Mouse (Mus musculus) E14TG2a.4 (cell line): ENCODE data around the gene Gm44503.

Experiments
- H3K27me3 ChIP-seq: 2 replicates; pipeline ENCODE4 v1.6.1; 2014; ENCODE audit warnings: low read length, control low read depth; ENCODE audit not compliant: insufficient read depth
- H3K36me3 ChIP-seq: 2 replicates; pipeline ENCODE4 v1.6.1; 2014; ENCODE audit warnings: low read length, control low read depth; ENCODE audit not compliant: insufficient read depth
- H3K4me1 ChIP-seq: replicated peaks from 2 replicates; pipeline ENCODE4 v1.6.1; 2014; ENCODE audit warnings: low read depth, low read length, control low read depth
- H3K4me3 ChIP-seq: replicated peaks from 2 replicates; pipeline ENCODE4 v1.5.1; 2014; ENCODE audit warnings: mild to moderate bottlenecking, low read length
- H3K9me3 ChIP-seq: 2 replicates; pipeline ENCODE4 v1.6.1; 2014; ENCODE audit warnings: low read length, control low read depth
- CTCF ChIP-seq: conservative IDR thresholded peaks from 2 replicates; pipeline ENCODE4 v1.5.1; 2014; ENCODE audit warnings: low read length
- NANOG ChIP-seq: IDR thresholded peaks from 2 replicates; pipeline ENCODE4 v1.6.1; 2014; ENCODE audit warnings: borderline replicate concordance, low read length, mixed read lengths
- POU5F1 ChIP-seq: IDR thresholded peaks from 2 replicates; pipeline ENCODE4 v1.6.1; 2014; ENCODE audit warnings: low read length, borderline replicate concordance

Gene Gm44503

GRCm38 (mm10) chr9:73044146-73045079 is 85.8 kb downstream of the Gm44503 start, which contains the start of gene Rab27a:
Gene Rab27a, plus strand, starts transcription at chr9:73044854.
- Histone ChIP-seq H3K9me3 (no peaks in the 10 kb centered on the region), H3K4me1 (peaks cover 45% of the 10 kb centered on the region), H3K36me3 (peaks cover 10% of the 10 kb centered on the region; the same call in 1 of the 2 replicates), H3K4me3 (peak within 1 kb of the TSS; percentile 81), H3K27me3 (no peaks in the 10 kb centered on the region)
- no peak for TF ChIP-seq POU5F1
- peak; percentile 96 for TF ChIP-seq CTCF
- no peak for TF ChIP-seq NANOG

- H3K4me3 ChIP-seq: peak overlapping the region; percentile 81
- no peaks in the 10 kb centered on the region for H3K27me3 ChIP-seq
- H3K4me1 ChIP-seq: peaks cover 49% of the 10 kb centered on the region
- no peaks in the 10 kb centered on the region for H3K9me3 ChIP-seq
- H3K36me3 ChIP-seq: peaks cover 10% of the 10 kb centered on the region; the same call in 1 of the 2 replicates
- no peak for TF ChIP-seq CTCF
- no peak for TF ChIP-seq POU5F1
- no peak for TF ChIP-seq NANOG
These were observed 86.6 kb downstream of the Gm44503 start for GRCm38 (mm10) chr9:73045204-73045603.

DNA sequence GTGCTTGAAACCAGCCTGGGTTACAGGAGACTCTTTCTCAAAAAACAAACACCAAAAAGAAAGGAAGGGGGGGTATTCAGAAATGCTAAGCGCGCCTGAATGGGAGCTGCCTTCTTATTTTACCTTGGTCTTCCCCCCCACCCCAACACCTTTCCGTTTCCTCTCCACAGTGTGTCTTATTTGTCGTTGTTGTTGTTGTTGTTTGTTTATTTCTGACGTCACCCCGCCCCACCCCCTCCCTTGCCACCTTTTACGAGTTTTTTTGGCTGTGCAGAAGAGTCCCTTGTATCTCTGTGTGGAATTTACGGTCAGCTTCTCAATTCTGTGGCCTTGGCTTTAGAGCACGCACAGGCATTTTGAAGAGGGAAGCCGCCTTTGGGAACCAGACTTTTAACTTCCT is 87.1 kb downstream of the Gm44503 start:
- peak overlapping the region; percentile 81 for H3K4me3 ChIP-seq
- no peaks in the 10 kb centered on the region for H3K9me3 ChIP-seq
- peaks cover 49% of the 10 kb centered on the region for H3K4me1 ChIP-seq
- no peaks in the 10 kb centered on the region for H3K27me3 ChIP-seq
- peaks cover 10% of the 10 kb centered on the region; the same call in 1 of the 2 replicates for H3K36me3 ChIP-seq
- TF ChIP-seq CTCF (no peak), POU5F1 (no peak), NANOG (no peak)

DNA sequence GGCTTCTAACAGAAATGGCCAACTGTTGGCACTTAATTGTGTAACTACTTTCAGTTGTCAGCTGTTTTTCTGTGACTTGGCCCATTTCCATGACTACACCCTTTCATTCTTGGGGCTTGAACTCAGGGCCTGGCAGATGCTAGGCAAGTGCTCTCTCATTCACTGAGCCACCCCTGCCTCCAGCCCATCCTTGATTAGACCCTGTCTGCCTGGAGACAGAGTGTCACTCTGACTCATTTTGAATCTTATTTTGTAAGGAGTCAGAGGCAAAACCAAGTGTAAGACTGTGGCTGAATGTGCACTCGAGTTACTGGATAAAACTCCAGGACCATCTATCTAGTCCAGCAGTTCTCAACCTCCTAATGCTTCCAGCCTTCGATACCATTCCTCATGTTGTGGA is 89.3 kb downstream of the Gm44503 start:
- Histone ChIP-seq H3K27me3 (no peaks in the 10 kb centered on the region), H3K4me3 (no peak overlapping the region), H3K36me3 (peaks cover 3% of the 10 kb centered on the region; the same call in 1 of the 2 replicates), H3K4me1 (peaks cover 61% of the 10 kb centered on the region), H3K9me3 (no peaks in the 10 kb centered on the region)
- no peak for TF ChIP-seq CTCF
- TF ChIP-seq NANOG: no peak
- TF ChIP-seq POU5F1: no peak

GRCm38 (mm10) chr9:73048927-73049326 is 90.3 kb downstream of the Gm44503 start:
- Histone ChIP-seq H3K9me3 (no peaks in the 10 kb centered on the region), H3K36me3 (no peaks in the 10 kb centered on the region), H3K27me3 (no peaks in the 10 kb centered on the region), H3K4me3 (no peak overlapping the region), H3K4me1 (peaks cover 62% of the 10 kb centered on the region)
- TF ChIP-seq POU5F1 (no peak), NANOG (no peak), CTCF (no peak)

GRCm38 (mm10) chr9:73049833-73050232 is 91.2 kb downstream of the Gm44503 start:
- H3K27me3 ChIP-seq: no peaks in the 10 kb centered on the region
- H3K4me1 ChIP-seq: peaks cover 60% of the 10 kb centered on the region
- TF ChIP-seq NANOG (peak; percentile 62; the same call in 1 of the 2 replicates), CTCF (no peak)

DNA sequence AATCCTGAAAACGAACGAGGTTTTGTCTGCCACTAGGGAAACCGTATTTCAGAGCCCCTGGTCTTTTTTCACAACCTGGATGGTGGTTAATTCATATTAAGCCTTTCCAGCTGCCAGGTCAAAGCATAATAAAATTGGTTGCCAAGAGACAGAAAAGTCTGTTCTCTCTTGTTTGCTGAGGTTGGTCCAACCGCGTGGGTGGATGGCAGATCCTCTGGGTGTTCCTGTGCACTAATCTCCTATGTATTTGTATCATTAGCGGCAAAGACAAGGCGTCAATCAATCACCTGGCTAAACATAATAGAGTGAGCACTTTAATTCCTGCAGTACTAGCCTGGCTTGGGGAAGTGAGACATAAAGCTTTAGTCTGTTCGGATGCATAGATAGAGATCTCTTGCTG is 92.0 kb downstream of the Gm44503 start:
- no peak overlapping the region for H3K4me3 ChIP-seq
- no peaks in the 10 kb centered on the region for H3K36me3 ChIP-seq
- H3K9me3 ChIP-seq: no peaks in the 10 kb centered on the region
- TF ChIP-seq NANOG (no peak), POU5F1 (no peak), CTCF (no peak)
- H3K27me3 ChIP-seq: no peaks in the 10 kb centered on the region
- peaks cover 60% of the 10 kb centered on the region for H3K4me1 ChIP-seq

More at GRCm38 (mm10) chr9:73049833-73050232, 91.2 kb downstream of the Gm44503 start:
- Histone ChIP-seq H3K36me3 (no peaks in the 10 kb centered on the region), H3K9me3 (no peaks in the 10 kb centered on the region), H3K4me3 (no peak overlapping the region)

DNA sequence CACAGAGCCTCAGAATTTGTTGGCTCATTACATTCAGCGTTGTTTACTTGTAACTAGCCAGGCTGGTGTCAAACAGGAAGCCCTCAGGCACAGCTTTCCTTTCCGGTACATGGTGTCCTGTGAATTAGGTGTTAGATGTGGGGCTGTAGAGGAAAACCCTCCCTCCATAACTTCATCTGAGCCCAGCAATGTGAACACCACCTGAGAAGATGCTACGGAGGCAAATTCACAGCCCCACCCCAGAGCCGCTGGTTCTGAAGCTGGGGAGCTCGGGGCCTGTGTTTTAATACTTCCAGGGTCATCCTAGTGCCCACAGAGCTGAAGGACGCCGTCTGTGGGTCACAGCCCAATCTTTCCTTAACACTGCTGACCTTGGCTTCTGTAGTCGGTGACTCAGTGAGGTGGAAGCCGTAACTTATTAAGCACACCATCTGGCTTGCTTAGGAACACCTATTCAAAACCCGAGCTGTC is 96.8 kb downstream of the Gm44503 start:
- peaks cover 67% of the 10 kb centered on the region for H3K4me1 ChIP-seq
- no peaks in the 10 kb centered on the region for H3K9me3 ChIP-seq
- 0 out of 2 replicates have a peak overlapping the region, but pooled peaks have one; percentile 5 for H3K4me3 ChIP-seq
- no peaks in the 10 kb centered on the region for H3K27me3 ChIP-seq
- TF ChIP-seq CTCF (no peak), NANOG (no peak), POU5F1 (no peak)
- no peaks in the 10 kb centered on the region for H3K36me3 ChIP-seq
